Mouse (Mus musculus) liver, embryonic 14.5 days (tissue): ENCODE results near the gene Tbc1d12. TPM values are rescaled to one million over a fixed set of nuclear protein-coding genes. Genes with fewer than 3 reads are reported as not detected.
"Not testable (repeated sequence)": the region's sequence is repeated elsewhere in the genome, so short reads cannot be mapped to it uniquely, and the experiment has no call there.

Experiments used
- ATAC-seq: fragments of 200-750 bp; cut with Nextera tagmentation; 2 replicates; pipeline ENCODE4 v1.8.0; 2017; ENCODE audit warnings: moderate number of reproducible peaks, mild to moderate bottlenecking, moderate library complexity; ENCODE audit not compliant: insufficient read depth
- DNase-seq, 3 experiments: peaks; one replicate each; pipeline ENCODE4 v3.0.0-alpha.2; 2012 to 2013; ENCODE audit warnings: low read depth in 3 of 3, low spot score in 3 of 3
- H3K27ac ChIP-seq: fragments of 300-500 bp; sonication (generic); 2 replicates; pipeline ENCODE4 v1.5.1; 2014; ENCODE audit warnings: moderate library complexity, mild to moderate bottlenecking, control low read depth, inconsistent platforms
- H3K27me3 ChIP-seq: fragments of 300-500 bp; sonication (generic); 2 replicates; pipeline ENCODE4 v1.6.1; 2014; ENCODE audit warnings: mild to moderate bottlenecking, low read length, moderate library complexity; ENCODE audit not compliant: control insufficient read depth, insufficient read depth
- H3K36me3 ChIP-seq: fragments of 300-500 bp; sonication (generic); replicated peaks from 2 replicates; pipeline ENCODE4 v1.6.1; 2014; ENCODE audit warnings: low read depth; ENCODE audit not compliant: control insufficient read depth, insufficient read depth
- H3K4me1 ChIP-seq, 2 experiments: fragments of 200-500 bp in 1 of 2; fragments of 300-500 bp in 1 of 2; sonication (generic) in 1 of 2; replicated peaks; 2 replicates each; pipeline ENCODE4 v1.6.1; 2012 to 2014; ENCODE audit warnings: antibody characterized with exemption in 1 of 2, inconsistent platforms in 1 of 2, low read length in 1 of 2; ENCODE audit not compliant: control insufficient read depth in 2 of 2, insufficient read depth in 2 of 2
- H3K4me2 ChIP-seq: fragments of 300-500 bp; sonication (generic); 2 replicates; pipeline ENCODE4 v1.6.1; 2014; ENCODE audit warnings: low read depth, mild to moderate bottlenecking, control low read depth, moderate library complexity
- H3K4me3 ChIP-seq, 2 experiments: fragments of 200-500 bp in 1 of 2; fragments of 300-500 bp in 1 of 2; sonication (generic) in 1 of 2; 2 replicates each; pipeline ENCODE4 v1.5.1; 2012 to 2014; ENCODE audit warnings: low read depth in 2 of 2, low read length in 2 of 2, mild to moderate bottlenecking in 2 of 2, control low read depth in 1 of 2, inconsistent platforms in 1 of 2, moderate library complexity in 1 of 2; ENCODE audit not compliant: insufficient read depth in 1 of 2
- H3K9ac ChIP-seq: fragments of 300-500 bp; sonication (generic); replicated peaks from 2 replicates; pipeline ENCODE4 v1.6.1; 2014; ENCODE audit warnings: mild to moderate bottlenecking, control low read depth, moderate library complexity
- H3K9me3 ChIP-seq: fragments of 300-500 bp; sonication (generic); 2 replicates; pipeline ENCODE4 v1.6.1; 2016; ENCODE audit warnings: low read length, mixed read lengths; ENCODE audit not compliant: control insufficient read depth
- CTCF ChIP-seq: IDR thresholded peaks from 2 replicates; pipeline ENCODE4 v1.5.1; 2016; ENCODE audit warnings: antibody characterized with exemption, low read depth, control low read depth
- EP300 ChIP-seq: IDR thresholded peaks from 2 replicates; pipeline ENCODE4 v1.6.1; 2016; ENCODE audit warnings: antibody characterized with exemption, low read depth
- WGBS: fragments of 180-500 bp; shearing (Covaris S2); extraction: QIAGEN DNeasy Blood & Tissue Kit; methylation state at CpG from one replicate; pipeline ENCODE4 v1.1.7; 2014; ENCODE audit not compliant: insufficient replicate concordance; 5-methylcytosine and 5-hydroxymethylcytosine counted together
- polyA plus RNA-seq, 2 experiments: library from polyadenylated mRNA; depleted of rRNA in 1 of 2; stranded (reverse) in 1 of 2; unstranded in 1 of 2; fragments of >200 nt; fragmentation: Nextera tagmentation in 1 of 2; extraction: Ambion mirVana in 1 of 2; gene quantifications; 2 replicates each; pipeline versions ENCODE4 v1.2.1 to v1.2.3; 2012 to 2014

The Tbc1d12 gene
- polyA plus RNA-seq, 2 experiments = 1.5 to 1.9 TPM

GRCm38 (mm10) chr19:38858224-38858623 lies 21.8 kb downstream of the Tbc1d12 start:
- H3K9ac ChIP-seq = no peak overlapping the region
- H3K9me3 ChIP-seq = no peaks in the 10 kb centered on the region
- no peaks in the 10 kb centered on the region for H3K27me3 ChIP-seq
- no peak for ATAC-seq
- H3K4me1 ChIP-seq = no peaks in the 10 kb centered on the region
- peak; percentile 52 for TF ChIP-seq CTCF
- no peak for TF ChIP-seq EP300
- H3K27ac ChIP-seq = no peak overlapping the region
- H3K36me3 ChIP-seq = no peaks in the 10 kb centered on the region
- WGBS = 76% methylated on average over 3 of the region's 3 CpGs
- no peak for DNase-seq
- H3K4me2 ChIP-seq = no peak overlapping the region
- H3K4me3 ChIP-seq = no peak overlapping the region

DNA sequence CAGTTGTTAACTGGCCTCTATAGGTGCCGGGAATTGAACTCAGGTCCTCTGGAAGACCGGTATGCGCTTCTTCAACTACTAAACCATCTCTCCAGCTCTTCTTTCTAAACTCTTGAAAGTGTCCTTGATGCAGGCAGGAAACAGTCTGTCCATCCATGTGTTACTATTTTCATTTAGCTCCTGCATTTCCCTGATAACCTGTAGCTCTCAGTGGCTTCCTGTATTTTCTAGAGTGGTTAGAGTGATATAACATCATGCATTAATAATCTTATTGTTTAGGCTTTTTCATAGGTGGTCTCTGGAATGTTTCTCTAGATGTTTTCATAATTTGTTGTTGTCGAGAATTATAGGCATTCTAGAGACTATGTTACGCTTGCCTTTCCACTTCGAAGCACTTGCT lies 26.1 kb downstream of the Tbc1d12 start:
- no peak overlapping the region for H3K9ac ChIP-seq
- H3K4me3 ChIP-seq = no peak overlapping the region
- no peak for DNase-seq
- no peak overlapping the region for H3K27ac ChIP-seq
- no peak for ATAC-seq
- no peak for TF ChIP-seq EP300
- no peak for TF ChIP-seq CTCF
- WGBS = 74% methylated on average over 6 of the region's 6 CpGs
- no peaks in the 10 kb centered on the region for H3K36me3 ChIP-seq
- no peaks in the 10 kb centered on the region for H3K27me3 ChIP-seq
- no peak overlapping the region for H3K4me2 ChIP-seq
- no peaks in the 10 kb centered on the region for H3K4me1 ChIP-seq
- H3K9me3 ChIP-seq = no peaks in the 10 kb centered on the region

- H3K27me3 ChIP-seq, H3K4me2 ChIP-seq, H3K27ac ChIP-seq, DNase-seq, H3K9ac ChIP-seq, H3K4me3 ChIP-seq, ATAC-seq, H3K9me3 ChIP-seq, H3K36me3 ChIP-seq, H3K4me1 ChIP-seq: not testable (repeated sequence)
- WGBS = 71% methylated on average over 2 of the region's 8 CpGs
Observed at GRCm38 (mm10) chr19:38874825-38875224, 38.4 kb downstream of the Tbc1d12 start.

- TF ChIP-seq EP300 (no peak), CTCF (peak; percentile 36; the same call in 1 of the 2 replicates)
- no peak overlapping the region for H3K27ac ChIP-seq
- H3K4me3 ChIP-seq = no peak overlapping the region
- H3K36me3 ChIP-seq = no peaks in the 10 kb centered on the region
- DNase-seq (no peak), ATAC-seq (no peak)
- H3K4me1 ChIP-seq = no peaks in the 10 kb centered on the region
- H3K9ac ChIP-seq = no peak overlapping the region
- H3K27me3 ChIP-seq = no peaks in the 10 kb centered on the region
- no peak overlapping the region for H3K4me2 ChIP-seq
- no peaks in the 10 kb centered on the region for H3K9me3 ChIP-seq
Observed at GRCm38 (mm10) chr19:38880300-38880699, 43.9 kb downstream of the Tbc1d12 start.

- no peak overlapping the region for H3K4me2 ChIP-seq
- no peaks in the 10 kb centered on the region for H3K4me1 ChIP-seq
- no peak; the same call in 1 of the 2 replicates for TF ChIP-seq CTCF
- TF ChIP-seq EP300 = no peak
- no peaks in the 10 kb centered on the region for H3K36me3 ChIP-seq
- ATAC-seq (no peak), DNase-seq (no peak)
- no peak overlapping the region for H3K9ac ChIP-seq
- H3K27ac ChIP-seq = no peak overlapping the region
- no peaks in the 10 kb centered on the region for H3K27me3 ChIP-seq
- no peaks in the 10 kb centered on the region for H3K9me3 ChIP-seq
- 75% methylated on average over 12 of the region's 12 CpGs for WGBS
- H3K4me3 ChIP-seq = no peak overlapping the region
Observed at GRCm38 (mm10) chr19:38901146-38902135, 65.1 kb downstream of the Tbc1d12 start.
